In the genomic region with DNA sequence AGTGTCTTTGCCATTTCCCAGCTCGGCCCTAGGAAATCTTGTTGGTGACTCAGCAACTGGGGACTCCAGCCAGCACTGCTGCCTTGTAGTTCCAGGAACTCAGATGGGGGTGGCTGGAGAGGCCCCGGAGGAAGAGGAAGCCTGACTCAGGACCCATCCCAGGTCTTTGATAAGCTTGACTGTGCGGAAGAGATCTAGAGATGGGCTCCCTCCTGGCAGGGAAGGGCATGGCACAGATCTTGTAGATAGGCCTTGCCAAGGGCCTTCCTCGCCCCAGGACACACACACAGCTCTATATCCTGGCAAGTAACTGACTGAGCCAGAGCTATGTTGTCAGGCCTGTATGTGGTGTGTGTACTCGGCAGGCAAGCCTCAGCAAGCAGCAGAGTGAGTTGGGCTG, we compare ENCODE assay signal across 9 mouse cellular contexts. TPM values are rescaled to one million over a fixed set of nuclear protein-coding genes. Genes with fewer than 3 reads are reported as not detected.
A peak's percentile ranks its signal among the peaks of the same experiment; 100 is the strongest.
DNase-seq lines count a peak whose midpoint lies in the region; ATAC-seq and TF ChIP-seq lines count a peak whose summit lies in the region.
"Had no signal": no experiment of that assay in that cellular context is flagged by ENCODE, and none has a peak within 500 bp of the region (broad histone marks: within the 10 kb centered on the region; RNA-seq: fewer than 3 reads in every experiment).

No protein-coding gene starts in this region.

- no peak overlapping the region for H3K9ac ChIP-seq in liver, embryonic 12.5 days
- no peak overlapping the region for H3K9ac ChIP-seq in midbrain, embryonic 13.5 days (replicated peaks)
- H3K9ac ChIP-seq: embryonic facial prominence, embryonic 12.5 days had no signal

- no peak overlapping the region for H3K27ac ChIP-seq in liver, embryonic 12.5 days
- no peak overlapping the region for H3K27ac ChIP-seq in midbrain, embryonic 13.5 days
- H3K27ac ChIP-seq: embryonic facial prominence, embryonic 12.5 days had no signal

- TF ChIP-seq CTCF in G1E (IDR thresholded peaks at IDR 0.05; ENCODE audit: low read depth, low read length), result no peak

- H3K9me3 ChIP-seq in G1E (replicated peaks), result no peaks in the 10 kb centered on the region
- H3K9me3 ChIP-seq in liver, embryonic 12.5 days (replicated peaks), result no peaks in the 10 kb centered on the region
- no peaks in the 10 kb centered on the region for H3K9me3 ChIP-seq in midbrain, embryonic 13.5 days
- H3K9me3 ChIP-seq: embryonic facial prominence, embryonic 12.5 days had no signal

- H3K4me1 ChIP-seq in G1E (ENCODE audit: insufficient read depth, low read depth, low read length), result peaks cover 72% of the 10 kb centered on the region
- peaks cover 14% of the 10 kb centered on the region for H3K4me1 ChIP-seq in liver, embryonic 12.5 days
- no peaks in the 10 kb centered on the region for H3K4me1 ChIP-seq in midbrain, embryonic 13.5 days (replicated peaks)
- H3K4me1 ChIP-seq: embryonic facial prominence, embryonic 12.5 days had no signal

- H3K36me3 ChIP-seq in G1E (replicated peaks), result peaks cover 56% of the 10 kb centered on the region
- no peaks in the 10 kb centered on the region for H3K36me3 ChIP-seq in liver, embryonic 12.5 days
- H3K36me3 ChIP-seq in midbrain, embryonic 13.5 days, result no peaks in the 10 kb centered on the region
- H3K36me3 ChIP-seq: embryonic facial prominence, embryonic 12.5 days had no signal

- DNase-seq in gastrocnemius, postnatal 14 days, result peak; percentile 46
- DNase-seq in gastrocnemius, adult 8-10 months (ENCODE audit: low spot score in 2 of 2), result no peak
- peak; percentile 79 for DNase-seq in G1E (ENCODE audit: low spot score)
- DNase-seq in cerebellum, adult 9-11 months, result peak; percentile 60
- DNase-seq in layer of hippocampus, postnatal 25 days (ENCODE audit: extremely low spot score in 1 of 2, low spot score in 1 of 2), result no peak

- intact Hi-C loops in gastrocnemius, postnatal 14 days (cut with DNase I; ENCODE audit: low total_unique reads), result no loop called here

- WGBS in liver, embryonic 12.5 days (ENCODE audit: insufficient replicate concordance), result 27% methylated on average over 5 of the region's 5 CpGs
- 78% methylated on average over 5 of the region's 5 CpGs for WGBS in midbrain, embryonic 13.5 days

- H3K4me2 ChIP-seq in liver, embryonic 12.5 days, result no peak overlapping the region
- H3K4me2 ChIP-seq in midbrain, embryonic 13.5 days (replicated peaks), result no peak overlapping the region
- H3K4me2 ChIP-seq: embryonic facial prominence, embryonic 12.5 days had no signal

- ATAC-seq in G1E (ENCODE audit: extremely low read depth, insufficient number of reproducible peaks, low FRiP score, poor library complexity, severe bottlenecking), result peak; percentile 81
- peak; percentile 44 for ATAC-seq in liver, embryonic 12.5 days
- no peak for ATAC-seq in megakaryocyte, adult 5-6 weeks (ENCODE audit: poor library complexity, severe bottlenecking)
- ATAC-seq in midbrain, embryonic 13.5 days, result no peak

- H3K4me3 ChIP-seq in G1E (ENCODE audit: low read depth, low read length), result peak overlapping the region; percentile 49; the same call in 1 of the 2 replicates
- H3K4me3 ChIP-seq in liver, embryonic 12.5 days, result no peak overlapping the region
- H3K4me3 ChIP-seq in midbrain, embryonic 13.5 days (replicated peaks), result no peak overlapping the region
- H3K4me3 ChIP-seq: embryonic facial prominence, embryonic 12.5 days had no signal

- H3K27me3 ChIP-seq in G1E (ENCODE audit: insufficient read depth, low read length), result no peaks in the 10 kb centered on the region
- H3K27me3 ChIP-seq in liver, embryonic 12.5 days (replicated peaks), result 0 out of 2 replicates have a peak, but pooled peaks cover under 1% of the 10 kb centered on the region
- no peaks in the 10 kb centered on the region for H3K27me3 ChIP-seq in midbrain, embryonic 13.5 days
- H3K27me3 ChIP-seq: embryonic facial prominence, embryonic 12.5 days had no signal

RNA-seq across cellular contexts. Expression of gene Tgfa, which starts 24.5 kb away (rescaled TPM):
- total RNA-seq in gastrocnemius, postnatal 14 days (2021), result under 1 TPM; 0.27 to 0.47 TPM
- total RNA-seq in gastrocnemius, adult 8-10 months (2022), result under 1 TPM; 0.10 to 0.27 (median 0.13) TPM
- total RNA-seq in G1E (2014; fragmentation: Nextera tagmentation) (25.6 and 28.8 TPM in 2 replicates), G1E (2017) (13.3 and 13.9 TPM in 2 replicates)
- 30.6 and 32.5 TPM in 2 replicates for polyA plus RNA-seq in G1E (2012)
- polyA plus RNA-seq in liver, embryonic 12.5 days (2016; fragmentation: Nextera tagmentation; extraction: Ambion mirVana), result 1.4 and 2.1 TPM in 2 replicates
- 10 to 100 TPM; 34.1 to 36.6 TPM for total RNA-seq in layer of hippocampus, postnatal 25 days (2021)
- total RNA-seq in megakaryocyte, adult 5-6 weeks (2015), result not detected in 2 replicates
- total RNA-seq in megakaryocyte, adult 5-6 weeks (2017), result not detected in 2 replicates
- 3.8 TPM in 2 replicates for polyA plus RNA-seq in midbrain, embryonic 13.5 days (2015; fragmentation: Nextera tagmentation; extraction: Ambion mirVana)

Comparison
In these comparisons a context has a peak if more than half of its experiments do, and no peak if none do; other contexts are left out.
1. DNase-seq: peak in gastrocnemius, postnatal 14 days (single experiment), G1E (single experiment) and cerebellum, adult 9-11 months (single experiment); none in gastrocnemius, adult 8-10 months (0 of 2) and layer of hippocampus, postnatal 25 days (0 of 2).
2. ATAC-seq: peak in G1E (single experiment) and liver, embryonic 12.5 days (single experiment); none in megakaryocyte, adult 5-6 weeks (single experiment) and midbrain, embryonic 13.5 days (single experiment).
3. RNA of gene Tgfa, which starts 24.5 kb away (total RNA-seq): 34.1 to 36.6 TPM in layer of hippocampus, postnatal 25 days and 13.3 to 28.8 TPM in G1E; 0.27 to 0.47 TPM in gastrocnemius, postnatal 14 days, 0.10 to 0.27 TPM in gastrocnemius, adult 8-10 months and not detected in megakaryocyte, adult 5-6 weeks; every median in the first group is over 4 times any median in the second.